Mouse (Mus musculus) layer of hippocampus, adult 9-11 months (tissue): ENCODE data around the gene Rps3a1.
"Not testable (repeated sequence)": the region's sequence is repeated elsewhere in the genome, so short reads cannot be mapped to it uniquely, and the experiment has no call there.

Source experiments
- DNase-seq: peaks from one replicate; pipeline ENCODE4 v3.0.0; 2022

Rps3a1 gene

DNA sequence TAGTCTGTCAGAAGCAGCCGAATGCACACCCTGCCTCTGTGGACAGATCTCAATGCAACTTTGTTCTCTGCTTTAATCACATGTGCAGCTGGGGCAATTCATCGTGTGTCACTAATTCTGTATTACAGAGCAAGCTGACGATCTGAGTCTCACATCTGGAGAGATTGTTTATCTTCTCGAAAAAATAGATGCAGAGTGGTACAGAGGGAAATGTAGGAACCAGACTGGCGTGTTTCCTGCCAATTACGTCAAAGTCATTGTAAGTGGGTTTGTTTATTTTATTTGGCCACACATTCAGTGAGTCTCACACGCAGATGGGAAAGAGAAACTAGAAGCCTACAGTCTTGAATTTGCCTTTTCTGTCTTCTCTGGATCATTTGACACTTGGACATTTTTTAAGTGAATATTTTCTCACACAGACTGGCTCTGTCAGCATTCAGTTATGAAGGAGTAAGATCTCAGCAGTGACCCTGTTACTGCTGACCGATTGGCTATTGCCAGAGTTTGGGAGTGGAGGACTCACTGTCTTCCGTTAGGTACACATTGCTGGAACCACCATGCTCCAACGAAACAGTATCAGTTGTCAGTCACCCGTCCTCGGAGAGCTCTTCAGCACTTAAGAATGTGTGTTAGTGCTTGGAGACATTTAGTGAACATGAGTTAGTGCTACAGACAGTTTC, 27.7 kb downstream of the Rps3a1 start:
- peak; percentile 72 for DNase-seq

DNA sequence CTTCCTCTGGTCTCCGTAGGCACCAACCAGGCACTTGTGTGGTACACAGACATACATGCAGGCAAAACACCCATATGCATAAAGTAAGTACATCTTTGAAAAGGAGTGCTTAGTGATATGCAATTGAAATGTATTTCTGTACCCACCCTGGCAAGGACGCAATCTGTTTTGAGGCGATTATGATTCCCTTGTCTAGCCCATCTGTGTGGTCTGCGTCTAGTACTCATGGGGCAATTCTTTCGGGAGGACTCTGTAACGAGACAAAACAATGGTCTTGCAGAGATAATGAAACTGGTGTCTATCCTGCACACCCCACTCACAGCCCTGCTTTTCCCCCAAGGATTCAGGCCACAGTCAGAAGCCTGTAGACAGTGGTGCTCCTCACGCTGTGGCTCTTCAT, 29.7 kb downstream of the Rps3a1 start:
- DNase-seq, result no peak

DNA sequence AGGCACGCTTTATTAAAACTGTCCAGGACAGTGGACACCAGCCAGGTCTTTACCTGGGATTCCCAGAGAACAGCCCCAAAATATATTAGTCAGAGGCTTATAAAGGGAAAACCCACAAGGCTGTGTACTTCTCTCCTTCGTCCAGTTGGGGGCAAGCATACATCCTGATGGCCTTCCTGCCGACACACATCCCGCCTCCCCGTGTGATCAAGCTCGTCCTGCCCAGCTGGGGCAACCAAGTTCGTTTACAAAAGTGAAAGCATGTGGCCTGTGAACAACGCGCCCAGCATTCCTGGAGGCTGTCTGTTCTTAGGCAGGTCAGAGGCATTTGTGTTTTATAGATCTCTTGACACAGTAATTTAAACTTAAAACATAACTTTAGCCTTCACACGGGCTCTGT, 32.4 kb downstream of the Rps3a1 start:
- no peak for DNase-seq

DNA sequence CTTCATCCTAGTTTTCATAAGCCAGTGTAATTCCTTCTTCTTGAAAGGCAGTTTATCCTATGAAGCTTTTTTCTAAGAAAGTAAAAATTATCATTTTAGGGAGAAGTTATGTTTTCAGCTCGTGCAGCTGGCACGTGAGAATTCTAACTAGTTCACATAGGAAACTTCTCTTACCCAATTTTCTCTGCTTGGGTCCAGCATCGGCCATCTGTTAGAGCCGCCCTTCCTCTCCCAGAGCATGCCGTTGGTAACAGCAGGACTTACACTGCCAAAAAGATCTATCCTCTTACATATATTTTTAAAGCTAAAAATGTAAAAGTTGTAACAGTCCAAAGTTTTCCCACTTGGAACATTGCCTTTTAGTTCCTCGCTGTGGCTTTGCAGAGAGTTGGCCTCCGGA, 33.4 kb downstream of the Rps3a1 start:
- DNase-seq, result no peak

DNA sequence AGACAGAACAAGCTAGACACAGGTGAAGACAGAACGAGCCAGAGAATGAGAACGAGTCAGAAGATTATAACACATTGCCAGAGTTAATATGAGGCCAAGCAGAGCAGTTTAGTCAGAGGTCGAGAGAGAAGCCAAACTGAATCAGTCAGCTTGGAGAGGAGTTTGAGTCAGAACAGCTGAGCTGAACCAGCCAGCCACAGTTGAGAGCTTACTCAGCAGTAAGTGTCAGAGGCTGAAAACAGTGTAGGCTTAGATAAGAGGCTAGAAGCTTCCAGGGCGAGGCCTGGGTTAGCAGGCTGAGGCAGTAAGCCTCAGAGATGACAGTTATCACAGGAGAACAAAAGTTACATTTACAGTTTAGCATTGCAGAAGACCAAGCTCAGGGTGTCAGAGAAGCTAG, 33.9 kb downstream of the Rps3a1 start:
- no peak for DNase-seq

DNA sequence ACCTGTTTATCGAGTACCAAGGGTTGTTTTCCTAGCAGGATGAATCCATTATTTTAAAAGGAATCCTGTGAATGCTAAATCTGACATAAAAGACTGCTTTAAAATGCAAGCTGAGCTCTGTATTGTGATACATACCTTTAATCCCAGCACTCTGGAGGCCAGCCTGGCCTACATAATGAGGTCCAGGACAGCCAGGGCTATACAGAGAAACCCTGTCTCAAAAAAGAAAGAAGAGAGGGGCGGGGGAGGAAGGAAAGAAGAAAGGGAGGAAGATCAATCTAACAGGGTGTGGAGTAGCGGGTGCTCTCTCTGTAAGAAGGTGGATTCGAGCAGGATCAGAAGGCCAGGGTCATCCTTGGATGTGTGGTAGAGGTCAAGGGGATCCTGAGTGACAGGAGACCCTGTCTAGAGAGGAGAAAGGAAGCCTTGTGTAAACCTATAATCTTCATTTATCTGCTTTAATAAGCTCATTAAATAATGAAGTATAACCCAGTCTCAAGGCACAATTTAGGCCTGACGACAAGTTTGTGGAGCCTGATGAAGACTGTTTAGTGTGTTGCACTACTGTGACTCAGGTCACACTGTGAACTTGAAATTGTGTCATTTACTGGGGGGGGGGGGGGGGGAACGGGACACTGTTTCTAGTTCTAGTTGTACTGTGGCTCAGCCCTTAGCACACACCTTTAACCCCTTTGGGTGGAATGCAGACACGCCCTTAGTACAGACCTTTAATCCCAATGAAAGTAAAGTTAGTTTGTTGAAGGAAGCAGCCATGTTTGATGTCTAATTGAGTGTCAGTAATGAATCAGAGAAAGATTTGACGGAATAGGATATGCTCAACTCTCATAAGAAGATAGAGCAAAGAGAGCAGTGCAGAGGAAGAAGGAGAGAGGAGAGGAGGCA, 34.6 kb downstream of the Rps3a1 start:
- no peak for DNase-seq

DNA sequence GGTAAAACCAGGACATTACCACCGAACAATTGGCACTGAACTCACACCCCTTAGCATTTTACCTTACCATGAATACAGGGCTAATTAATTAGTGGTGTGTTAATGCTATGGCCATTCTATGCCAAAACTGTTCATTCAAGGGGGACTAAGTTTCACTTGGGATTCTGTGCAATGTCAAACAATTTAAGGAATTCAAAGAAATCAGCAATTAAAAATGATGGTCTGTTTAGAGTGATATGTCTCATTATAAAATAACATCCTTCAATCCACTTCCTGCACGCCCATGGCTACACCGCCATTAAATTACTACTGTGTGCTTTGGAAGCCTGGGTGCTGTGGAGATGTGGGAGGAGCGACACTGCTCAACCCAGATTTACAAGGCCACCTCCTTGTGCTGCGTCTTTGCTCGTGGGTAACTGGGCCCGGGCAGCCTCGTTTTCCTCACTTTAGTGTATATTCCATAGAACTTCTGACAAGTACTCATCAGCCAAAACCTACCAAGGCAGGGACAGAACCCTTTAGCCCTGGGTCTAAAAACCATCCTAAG, 36.3 kb downstream of the Rps3a1 start:
- DNase-seq, result no peak

DNA sequence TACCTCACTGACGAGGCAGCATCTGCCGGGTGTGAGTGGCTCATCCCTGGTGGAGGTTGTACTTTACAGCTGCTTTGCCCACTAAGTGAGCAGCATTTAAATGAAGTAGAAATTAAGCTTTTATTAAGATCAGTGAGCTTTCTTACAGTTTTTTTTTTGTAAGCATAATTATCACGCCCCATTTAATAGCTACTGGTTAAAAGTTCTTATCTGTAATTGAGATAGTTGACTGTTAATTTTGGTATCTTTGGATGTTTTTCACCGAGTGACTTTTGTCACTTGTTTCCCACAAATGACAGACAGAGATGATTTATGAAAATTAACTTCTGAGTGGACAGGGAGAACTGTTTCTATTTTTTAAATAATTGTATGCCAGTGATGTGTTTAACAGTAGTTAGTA, 37.6 kb downstream of the Rps3a1 start:
- DNase-seq, result no peak

DNA sequence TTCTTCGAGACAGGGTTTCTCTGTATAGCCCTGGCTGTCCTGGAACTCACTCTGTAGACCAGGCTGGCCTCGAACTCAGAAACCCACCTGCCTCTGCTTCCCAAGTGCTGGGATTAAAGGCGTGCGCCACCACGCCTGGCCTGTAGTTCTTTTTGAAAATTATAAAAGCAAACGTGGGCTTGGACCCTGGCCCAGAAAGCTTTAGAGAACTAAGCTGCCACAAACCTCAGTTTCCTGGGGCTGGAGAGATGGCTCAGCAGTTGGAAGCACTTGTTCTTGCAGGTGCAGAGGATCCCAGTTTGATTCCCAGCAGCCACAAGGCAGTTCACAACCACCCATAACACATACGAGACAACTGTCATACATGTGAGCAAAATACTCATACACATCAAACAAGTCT, 38.1 kb downstream of the Rps3a1 start:
- not testable (repeated sequence) for DNase-seq

DNA sequence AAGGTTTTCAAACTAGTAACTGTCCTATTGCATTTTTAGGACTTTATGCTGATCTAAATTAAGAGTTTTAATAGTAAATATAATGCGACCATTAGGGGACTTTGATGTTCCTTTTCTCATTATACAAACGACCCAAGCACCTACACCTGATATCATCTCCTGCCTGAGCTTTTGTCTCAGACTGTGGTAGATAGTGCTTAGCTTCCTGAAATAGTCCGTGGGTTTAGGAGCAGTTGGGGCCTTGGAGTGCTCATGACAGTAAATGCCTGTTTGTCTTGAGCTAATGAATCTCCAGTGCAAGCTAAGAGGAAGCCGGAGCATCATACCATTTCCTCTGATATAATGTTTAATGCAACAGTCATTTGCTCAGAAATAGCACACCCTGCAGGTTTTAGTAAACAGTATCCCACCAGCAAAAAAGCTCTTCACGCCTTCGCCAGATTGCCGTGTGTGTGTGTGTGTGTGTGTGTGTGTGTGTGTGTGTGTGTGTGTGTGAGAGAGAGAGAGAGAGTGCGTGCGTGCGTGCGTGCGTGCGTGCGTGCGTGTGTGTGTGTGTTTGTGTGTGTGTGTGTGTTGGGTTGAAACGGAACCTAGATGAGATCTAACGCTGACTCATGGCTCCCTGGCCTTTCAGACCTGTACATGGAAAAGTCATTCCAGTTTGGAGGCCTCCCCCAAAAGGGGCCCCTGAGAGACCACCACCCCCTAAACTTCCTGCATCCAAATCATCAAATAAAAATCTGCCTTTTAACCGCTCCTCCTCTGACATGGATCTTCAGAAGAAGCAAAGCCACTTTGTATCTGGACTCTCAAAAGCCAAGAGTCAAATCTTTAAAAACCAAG, 38.8 kb downstream of the Rps3a1 start:
- no peak for DNase-seq

DNA sequence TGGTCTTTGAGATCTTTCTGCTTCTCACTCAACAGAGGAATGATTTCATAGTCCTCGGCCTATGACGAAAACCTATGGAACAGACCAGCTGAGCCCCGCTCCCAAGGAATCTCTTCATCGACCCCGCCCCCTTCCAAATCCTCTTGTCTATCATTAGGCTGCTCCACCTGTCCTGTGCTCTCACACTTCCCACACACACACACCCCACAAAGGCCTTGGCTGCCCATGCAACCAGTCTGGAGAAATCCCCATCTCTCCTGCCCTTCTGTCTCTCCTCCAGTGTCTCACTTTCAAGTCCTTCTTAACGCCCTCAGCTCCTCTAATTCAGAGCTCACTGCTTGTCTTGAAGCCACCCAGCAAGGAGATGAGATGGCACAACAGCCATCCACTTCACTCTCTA, 40.5 kb downstream of the Rps3a1 start:
- no peak for DNase-seq

DNA sequence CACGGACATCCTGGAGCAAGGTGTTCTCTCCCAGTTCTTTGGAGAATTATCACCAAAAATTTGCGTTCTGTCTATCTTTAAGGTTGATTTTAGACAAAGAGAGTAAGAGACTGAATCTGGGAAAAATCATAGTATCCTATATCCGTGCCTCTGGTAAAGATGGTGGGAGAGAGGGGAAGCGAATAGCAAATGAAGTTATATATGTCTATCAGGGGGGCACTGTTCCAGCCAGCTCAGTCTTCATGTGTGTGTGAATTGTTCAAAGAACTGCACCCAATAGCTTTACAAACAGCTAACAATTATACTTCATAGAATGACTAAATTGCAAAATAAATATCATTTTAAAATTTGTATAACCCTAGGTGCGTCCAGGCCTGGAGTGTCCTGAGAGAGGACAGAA, 48.6 kb downstream of the Rps3a1 start:
- DNase-seq, result no peak

DNA sequence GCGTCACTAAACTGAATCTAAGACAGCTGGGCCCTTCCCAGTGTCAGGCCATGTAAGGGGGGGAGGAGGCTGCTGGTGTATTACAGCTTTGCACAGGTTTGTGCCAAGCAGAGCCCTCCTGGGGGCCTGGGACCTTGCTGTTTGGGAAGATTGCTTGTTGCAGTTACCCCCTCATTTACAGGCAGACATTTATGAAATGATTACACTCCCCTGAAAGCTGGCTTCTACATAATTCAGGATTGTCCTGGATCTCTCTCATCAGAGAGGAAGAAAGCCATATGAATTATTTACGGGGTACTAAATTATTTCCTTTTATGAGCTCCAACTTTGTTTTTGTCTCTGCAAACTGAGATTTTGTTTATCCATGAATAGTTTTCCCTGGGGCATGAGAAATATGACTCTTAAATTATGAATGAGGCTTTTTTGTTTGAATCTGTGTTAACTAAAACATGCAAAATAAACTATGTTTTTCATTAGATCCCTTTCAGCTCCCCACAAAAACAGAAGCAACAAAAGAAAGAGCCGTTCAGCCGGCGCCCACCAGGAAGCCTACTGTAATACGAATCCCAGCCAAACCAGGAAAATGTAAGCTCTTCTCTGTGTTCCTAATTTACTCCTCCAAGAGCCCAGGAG, 49.2 kb downstream of the Rps3a1 start:
- DNase-seq, result no peak
